Mouse (Mus musculus) megakaryocyte, embryonic 14.5 days (primary cell): Measurements from ENCODE around the gene 2310009B15Rik.

ENCODE experiments used
- FLI1 ChIP-seq: IDR thresholded peaks from 2 replicates; pipeline ENCODE4 v1.6.1; 2012; ENCODE audit warnings: low read length, inconsistent platforms, mixed read lengths
- GATA1 ChIP-seq: IDR thresholded peaks from 3 replicates; pipeline ENCODE4 v1.6.1; 2012; ENCODE audit warnings: mixed read lengths, low read length, inconsistent platforms, borderline replicate concordance

- TF ChIP-seq FLI1: no peak
- TF ChIP-seq GATA1: no peak
These were observed 5.8 kb downstream of the 2310009B15Rik start for GRCm38 (mm10) chr1:138850823-138851222.
